Mouse (Mus musculus): Measurements from ENCODE around the gene Mrgprd.

The Mrgprd gene

DNA sequence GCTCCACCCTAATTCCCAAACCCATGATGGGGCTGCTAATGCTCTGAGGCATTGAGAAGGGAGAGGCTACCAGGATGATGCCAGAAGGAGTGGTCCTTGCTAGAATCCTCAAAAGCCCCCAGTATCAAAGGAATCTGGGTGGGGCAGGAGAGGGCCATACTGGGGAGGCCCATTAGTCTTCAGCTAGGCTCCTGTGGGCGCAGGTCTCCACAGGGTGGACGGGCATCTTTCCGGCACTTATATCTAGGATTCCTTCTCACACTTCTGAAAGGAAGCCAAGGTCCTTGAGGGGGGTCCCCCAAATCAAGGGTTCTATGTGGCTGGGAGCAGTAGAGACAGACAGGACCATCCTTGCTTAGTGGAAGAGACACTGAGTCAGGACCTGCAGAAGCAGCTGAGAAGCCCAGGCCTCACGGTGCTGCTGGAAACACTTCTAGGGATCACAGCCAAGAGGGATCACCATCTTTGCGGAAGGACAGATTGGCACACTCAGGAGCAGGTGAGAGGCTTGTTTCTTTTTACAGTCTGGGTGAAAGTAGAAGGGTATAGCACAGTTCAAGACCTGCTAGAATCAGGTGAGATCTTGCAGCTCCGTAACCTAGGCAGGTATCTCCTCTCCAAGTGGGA, at the start of gene Mrgprd:
TSS of gene Mrgprd (plus strand) at position 51 of the 627 bp plus-strand sequence.
- no peak for DNase-seq

DNA sequence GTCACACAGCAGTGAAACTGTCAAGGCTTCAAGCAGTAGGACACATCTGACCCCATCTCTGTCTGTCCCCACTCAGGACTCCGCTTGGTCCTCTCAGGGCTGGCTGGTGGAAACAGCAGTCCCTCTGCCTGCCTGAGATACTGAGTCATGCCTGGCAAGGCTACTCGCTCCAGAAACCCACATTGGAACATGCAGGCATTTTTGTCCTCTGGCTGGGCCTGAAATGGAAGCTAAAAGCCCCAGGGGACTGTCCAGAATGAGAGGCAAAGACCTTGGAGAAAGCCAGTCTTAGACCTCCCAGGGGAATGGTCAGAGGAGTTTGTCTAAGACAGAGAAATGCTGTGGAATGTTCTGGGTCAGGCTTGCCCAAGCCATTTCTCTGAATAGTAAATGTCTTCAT, 48.6 kb upstream of the Mrgprd start:
- no peak for DNase-seq

DNA sequence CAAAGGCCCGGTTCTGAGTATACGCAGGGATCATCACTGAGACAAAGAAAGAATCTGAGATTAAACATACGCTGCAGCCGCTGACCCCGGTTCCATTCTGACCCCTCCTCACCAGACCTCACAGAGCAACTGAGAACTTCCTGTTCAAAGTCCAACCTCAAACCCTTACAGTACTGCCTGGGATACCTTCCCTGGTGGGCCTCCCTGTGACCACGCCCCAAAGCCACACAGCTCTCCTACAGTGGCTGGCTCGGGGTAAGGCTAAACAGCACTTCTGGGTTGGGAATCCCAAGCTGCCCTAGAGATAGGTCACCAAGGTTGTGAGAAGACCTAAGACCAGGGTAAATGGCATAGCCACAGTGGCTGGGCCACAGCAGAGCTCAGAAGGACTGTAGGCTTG, 45.7 kb upstream of the Mrgprd start:
- DNase-seq: no peak

DNA sequence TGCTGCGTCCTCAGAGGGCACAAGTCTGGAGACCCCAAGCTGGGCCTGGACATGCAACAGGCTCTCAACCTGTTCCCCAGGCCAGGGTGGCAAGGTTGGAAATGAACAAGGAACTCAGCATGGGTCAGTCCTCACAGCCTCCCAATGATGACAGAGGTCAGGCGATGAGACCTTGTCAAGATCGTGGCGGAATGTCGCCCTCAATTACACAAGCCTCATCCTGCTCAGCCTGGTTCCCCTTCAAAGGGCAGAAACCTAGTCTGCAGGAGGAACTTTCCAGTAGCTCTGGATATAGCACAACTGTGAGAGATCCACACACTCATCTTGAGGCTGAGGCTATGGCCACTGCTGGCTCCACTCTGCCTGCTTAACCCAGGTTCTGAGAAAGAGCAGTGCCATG, 43.7 kb upstream of the Mrgprd start:
- no peak for DNase-seq

- no peak for DNase-seq
Observed at GRCm38 (mm10) chr7:145275488-145275887, 39.1 kb upstream of the Mrgprd start.

- no peak for DNase-seq
Observed at GRCm38 (mm10) chr7:145281396-145281795, 33.2 kb upstream of the Mrgprd start.

DNA sequence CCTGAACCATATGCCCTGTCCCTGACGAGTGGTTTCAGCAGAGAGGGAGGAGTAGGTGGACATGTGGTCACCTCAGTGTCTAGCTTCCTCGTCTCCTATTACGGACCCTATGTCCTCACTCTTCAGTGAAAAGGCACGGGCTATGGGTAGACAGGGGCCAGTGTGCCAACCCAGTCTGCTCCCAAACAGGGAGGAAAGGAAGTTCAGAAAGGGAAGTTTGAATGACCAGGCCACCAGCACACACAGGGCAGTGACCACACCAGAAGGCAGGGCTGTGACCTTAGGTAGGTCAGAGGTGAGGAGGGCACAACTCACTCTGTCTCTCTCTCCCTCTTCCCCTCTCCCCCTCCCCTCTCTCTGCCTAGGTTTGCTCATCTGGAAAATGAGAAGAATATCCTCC, 31.6 kb upstream of the Mrgprd start:
- no peak for DNase-seq

DNA sequence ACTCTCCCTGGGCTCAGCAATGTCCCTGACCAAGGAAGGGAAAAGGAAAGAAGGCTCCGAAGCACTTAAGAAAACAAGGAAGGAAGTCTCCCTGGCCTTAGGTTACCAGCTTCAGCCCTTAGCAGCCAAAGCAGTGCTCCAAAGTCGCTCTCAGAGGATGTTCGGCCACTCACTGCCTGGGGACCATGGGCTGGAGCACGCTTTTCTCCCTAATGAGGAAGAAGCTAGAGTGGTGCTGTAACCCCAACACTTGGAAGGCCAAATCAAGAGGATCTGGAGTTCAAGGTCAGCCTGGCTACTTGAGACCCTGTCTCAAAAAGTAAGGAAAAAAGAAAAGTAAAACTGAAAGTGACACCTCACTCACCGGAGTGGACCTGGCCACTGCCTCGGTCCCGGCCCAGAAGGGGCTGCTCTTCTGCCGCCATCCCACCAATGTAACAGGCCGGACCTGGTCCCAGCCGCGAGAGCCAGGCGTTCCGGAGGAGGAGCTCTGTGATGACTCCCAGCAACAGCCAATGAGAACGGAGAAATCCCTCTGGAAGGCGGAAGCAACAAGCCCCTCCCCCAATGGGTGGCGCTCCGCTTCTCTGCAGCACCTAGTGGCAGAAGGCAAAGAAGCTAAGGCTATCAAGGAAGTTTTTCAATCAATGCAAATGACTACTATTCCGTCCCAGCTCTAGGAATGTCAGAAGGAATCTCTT, 31.0 kb upstream of the Mrgprd start, which contains the start of gene Tpcn2:
TSS of gene Tpcn2 (minus strand) at position 525 of the 701 bp plus-strand sequence.
- DNase-seq: peak; percentile 95

DNA sequence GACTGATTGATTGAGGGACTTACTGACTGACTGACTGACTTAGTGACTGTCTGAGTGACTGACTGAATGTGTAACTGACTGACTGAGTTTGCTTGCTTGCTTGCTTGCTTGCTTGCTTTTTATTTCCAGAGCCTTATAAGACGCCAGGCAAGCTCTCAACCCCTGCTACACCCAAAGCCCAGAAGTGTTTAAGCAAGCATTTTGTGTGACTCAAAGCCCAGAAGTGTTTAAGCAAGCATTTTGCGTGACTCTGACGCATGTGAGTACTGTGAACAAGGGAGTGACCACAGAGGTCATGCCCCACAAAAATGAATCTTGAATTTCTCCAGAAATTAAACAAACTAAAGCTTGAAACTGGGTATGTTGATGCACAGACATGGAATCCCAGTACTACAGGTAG, 30.3 kb upstream of the Mrgprd start:
- no peak for DNase-seq

GRCm38 (mm10) chr7:145285476-145285875, 29.2 kb upstream of the Mrgprd start:
- DNase-seq: no peak

DNA sequence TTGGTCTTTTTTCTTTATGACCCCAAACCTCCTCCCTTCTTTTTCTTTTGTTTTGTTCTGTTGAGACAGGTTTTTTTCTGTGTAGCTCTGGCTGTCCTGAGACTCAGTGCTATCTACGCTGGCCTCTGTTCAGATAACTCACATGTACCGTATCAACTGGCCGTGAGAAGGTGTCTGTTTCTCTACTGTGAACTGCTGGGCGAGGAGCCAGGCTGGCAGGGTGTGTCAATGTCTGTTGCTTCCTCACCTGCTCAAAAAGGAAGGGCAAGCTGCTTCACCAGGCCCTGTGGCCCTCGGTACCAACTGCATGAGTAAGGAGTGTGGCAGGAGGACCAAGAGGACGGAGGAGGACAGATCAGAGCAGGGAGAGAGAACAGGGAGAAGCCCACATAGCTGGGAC, 27.2 kb upstream of the Mrgprd start:
- DNase-seq: no peak

DNA sequence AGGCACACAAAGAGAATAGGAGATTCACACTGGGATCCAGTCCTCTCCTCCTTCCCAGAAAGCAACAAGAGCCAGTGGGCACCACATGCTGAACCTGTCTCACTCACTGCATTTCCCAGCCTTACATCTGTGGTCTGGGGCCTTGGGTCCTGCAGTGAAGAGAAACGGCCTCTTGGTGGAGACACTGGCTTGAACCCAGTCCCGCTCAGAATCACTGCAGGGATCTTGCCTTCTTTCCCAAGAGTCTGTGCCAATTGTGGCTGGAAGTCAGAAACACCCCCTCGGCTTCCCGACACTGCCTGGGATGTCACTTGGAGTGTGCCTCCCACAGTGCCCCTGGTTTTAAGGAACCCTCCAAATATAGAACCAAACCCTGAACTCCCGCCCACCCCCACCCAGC, 25.3 kb upstream of the Mrgprd start:
- peak; percentile 52 for DNase-seq

- no peak for DNase-seq
Observed at GRCm38 (mm10) chr7:145291847-145292246, 22.8 kb upstream of the Mrgprd start.

DNA sequence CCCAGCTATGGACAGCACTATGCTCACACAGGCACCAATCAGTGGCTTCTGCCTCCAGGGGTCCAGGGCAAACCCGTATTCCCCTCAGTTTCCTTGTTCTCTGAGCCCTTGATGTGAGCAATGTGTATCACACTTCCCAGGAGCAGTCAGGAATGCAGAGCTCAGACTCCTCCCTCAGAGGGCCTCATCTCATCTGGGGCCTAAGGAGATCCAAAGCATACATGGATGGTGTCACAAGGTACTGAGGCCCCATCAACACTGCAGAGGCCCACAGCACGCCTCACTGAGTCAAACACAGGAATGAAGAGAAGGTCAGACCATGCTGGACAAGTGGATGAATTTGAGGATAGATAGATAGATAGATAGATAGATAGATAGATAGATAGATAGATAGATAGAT, 21.9 kb upstream of the Mrgprd start:
- no peak for DNase-seq

DNA sequence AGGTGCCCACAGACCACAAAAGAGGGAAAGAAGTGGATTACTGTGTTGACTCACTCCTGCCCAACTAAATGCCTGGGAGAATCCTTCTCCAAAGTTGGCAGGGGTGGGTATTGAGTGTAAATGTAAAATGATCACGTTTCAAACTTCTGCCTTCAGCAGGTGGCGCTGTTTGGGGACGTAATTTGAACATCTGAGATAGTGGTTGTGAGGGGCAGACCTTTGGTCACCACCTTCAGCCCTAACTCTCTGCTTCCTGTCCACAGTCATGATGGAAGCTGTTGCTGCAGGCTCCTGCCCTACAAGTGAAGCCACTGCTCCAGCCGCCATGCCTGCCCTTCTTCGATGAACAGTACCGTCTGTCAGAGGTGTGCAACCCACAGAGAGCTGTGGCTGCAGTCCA, 20.8 kb upstream of the Mrgprd start:
- peak; percentile 56 for DNase-seq

- DNase-seq: no peak
Observed at GRCm38 (mm10) chr7:145298666-145299490, 15.8 kb upstream of the Mrgprd start.

DNA sequence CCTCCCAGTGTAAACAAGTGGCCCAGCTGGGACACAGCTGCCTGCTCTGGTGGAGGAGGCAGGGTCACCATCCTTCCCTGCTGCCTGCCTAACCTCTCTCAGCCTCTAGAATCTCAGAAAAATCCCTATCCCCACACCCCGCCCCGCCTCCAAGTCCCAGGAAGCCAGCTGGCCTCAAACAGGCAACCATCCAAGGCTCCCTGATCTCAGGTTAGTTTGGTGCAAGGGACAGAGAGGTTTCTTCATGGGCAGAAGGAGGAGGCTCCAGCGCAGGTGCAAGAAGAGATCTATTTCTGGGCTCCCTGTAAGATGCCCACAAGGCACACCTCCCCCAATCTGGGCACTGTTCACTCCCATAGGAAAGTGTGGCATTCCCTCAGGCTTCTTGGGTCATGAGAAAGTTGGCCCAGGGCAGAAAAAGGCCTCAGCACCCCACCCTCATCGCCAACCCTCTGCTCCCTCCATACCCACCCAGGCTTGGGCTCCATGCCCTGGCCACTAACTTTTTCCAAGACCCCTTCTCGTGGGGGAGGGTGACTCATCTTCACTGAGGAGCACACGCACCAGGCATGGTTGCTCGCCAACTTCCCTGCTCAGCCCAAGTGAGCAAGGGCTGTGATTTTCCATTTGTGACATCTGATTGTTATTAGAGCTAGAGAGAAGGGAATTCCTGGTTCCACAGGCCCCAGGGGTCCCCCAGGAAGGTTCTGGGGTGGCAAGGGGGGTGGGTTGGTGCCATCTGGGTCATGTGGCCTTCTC, 14.9 kb upstream of the Mrgprd start:
- DNase-seq: peak; percentile 58

DNA sequence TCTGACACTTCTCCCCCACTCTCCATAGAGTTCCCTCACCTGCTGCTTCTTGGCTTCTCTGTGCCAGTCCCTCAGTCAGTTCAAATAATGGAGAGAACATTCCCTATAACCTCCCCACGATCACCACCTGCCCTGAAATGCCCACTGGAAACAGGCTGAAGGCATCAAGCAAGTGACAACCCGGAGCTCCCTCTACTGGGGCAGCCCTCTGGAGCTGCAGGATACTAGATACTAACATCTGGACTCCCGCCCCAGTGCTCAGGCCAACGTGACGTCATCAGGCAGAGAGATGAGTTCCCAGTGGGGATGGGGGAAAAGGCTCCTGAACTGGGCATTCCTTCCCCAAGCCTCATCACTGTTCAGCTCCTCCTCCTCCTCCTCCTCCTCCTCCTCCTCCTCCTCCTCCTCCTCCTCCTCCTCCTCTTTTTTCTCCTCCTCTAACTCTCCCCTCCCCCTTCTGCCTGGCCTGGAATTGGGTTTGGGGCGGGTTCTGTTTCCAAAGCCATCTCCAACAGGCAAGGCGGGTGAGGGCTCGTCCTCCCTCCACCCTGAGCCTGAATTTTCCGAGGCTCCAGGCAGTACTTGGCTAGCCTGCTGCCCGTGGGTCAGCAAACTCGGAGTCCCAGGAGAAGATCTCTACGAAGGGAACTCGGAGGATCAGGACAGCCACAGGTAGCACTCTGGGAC, 14.2 kb upstream of the Mrgprd start, which contains the start of gene Mrgprf:
TSS of gene Mrgprf (plus strand) at position 508 of the 687 bp plus-strand sequence.
- DNase-seq: peak; percentile 63

DNA sequence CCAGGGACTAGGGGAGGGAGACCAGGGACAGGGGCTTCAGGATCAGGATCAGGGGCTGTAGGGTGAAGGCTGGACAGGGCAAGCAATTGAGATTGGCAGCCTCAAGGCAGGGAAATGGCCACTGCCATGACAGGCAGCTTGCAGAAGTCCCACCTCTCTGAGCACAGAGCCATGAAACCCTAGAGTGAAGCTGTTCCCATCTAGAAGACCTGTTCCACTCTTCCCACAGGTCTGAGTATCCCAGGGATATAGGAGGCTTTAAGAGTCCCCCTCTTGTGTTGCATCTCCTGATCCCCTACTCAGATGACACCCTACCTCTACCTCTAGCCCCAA, 13.7 kb upstream of the Mrgprd start:
- DNase-seq: no peak

DNA sequence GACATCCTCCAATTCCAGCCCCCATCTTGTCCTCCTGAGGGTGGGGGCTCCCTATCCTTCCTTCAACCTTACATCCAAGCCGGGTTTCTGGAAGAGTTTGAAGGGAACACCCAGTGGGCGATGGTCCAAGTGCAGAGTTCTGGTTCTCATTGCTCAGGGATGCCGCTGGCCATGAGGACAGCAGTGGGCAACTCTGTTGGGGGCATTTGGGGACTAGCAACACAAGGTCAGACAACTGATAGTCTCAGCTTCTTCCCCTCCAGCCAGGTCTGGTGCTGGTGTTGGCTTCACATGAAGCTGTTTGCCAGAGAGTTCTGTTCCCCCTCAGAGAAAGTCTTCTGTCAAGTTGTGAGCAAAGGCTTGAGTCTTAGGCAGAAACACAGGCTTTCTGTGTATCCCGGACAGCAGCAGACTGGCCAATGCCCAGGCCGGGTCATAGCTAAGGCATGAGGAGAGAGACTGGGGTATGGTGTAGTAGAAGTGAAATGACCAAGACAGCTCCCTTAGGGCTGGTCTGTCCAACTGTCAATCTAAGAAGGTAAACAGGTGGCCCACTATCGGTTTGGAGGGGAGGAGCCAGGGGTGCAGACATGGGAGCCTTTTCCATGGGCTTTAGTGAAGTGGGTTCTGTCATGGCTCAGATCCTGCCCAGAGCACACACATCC, 13.2 kb upstream of the Mrgprd start:
- no peak for DNase-seq

DNA sequence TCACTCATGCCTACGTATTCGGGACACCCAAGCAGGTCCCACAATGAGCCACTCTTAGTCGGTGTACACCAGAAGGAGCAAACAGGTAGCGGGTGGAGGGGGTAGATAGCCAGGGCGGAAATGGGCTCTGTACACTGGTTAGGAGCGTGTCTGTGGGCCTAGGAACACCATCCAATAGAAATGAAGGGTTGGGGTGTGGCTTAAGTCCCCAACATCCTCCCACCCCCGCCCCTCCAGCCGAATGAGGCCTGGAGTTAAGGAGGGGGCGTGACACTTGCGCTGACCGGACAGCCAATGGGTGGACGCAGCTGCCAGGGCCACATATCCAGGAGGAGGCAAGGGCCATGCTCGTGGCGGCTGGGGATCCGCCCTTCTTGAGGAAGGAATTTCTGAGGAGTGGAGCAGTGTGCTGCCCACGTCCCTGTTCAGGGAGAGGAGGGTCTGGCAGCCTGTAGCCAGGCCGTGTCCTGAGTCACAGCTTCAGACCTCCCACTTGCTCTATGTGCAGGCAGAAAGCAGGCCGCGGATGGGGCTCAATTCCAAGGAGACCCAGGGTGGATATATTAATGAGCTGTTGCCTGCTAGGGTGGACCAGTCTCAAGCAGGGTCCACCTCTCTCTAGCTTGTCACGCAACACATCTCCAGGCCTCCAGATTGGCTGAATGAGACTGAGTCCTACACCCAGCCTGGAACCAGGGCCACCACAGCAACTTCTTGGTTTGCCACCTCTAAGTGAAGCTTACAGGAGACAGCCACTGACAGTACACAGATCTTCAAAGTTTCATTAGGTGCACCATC, 11.9 kb upstream of the Mrgprd start:
- peak; percentile 76 for DNase-seq
